Mouse (Mus musculus): ENCODE data around the gene Gpr1.
"Not testable (repeated sequence)": the region's sequence is repeated elsewhere in the genome, so short reads cannot be mapped to it uniquely, and the experiment has no call there.

Gpr1 gene

GRCm38 (mm10) chr1:63181019-63181418 lies 33.3 kb downstream of the Gpr1 start:
- peak; percentile 70 to 85 for DNase-seq (ENCODE audit: low read depth in 1 of 2, low spot score in 2 of 2)

- not testable (repeated sequence) for DNase-seq (ENCODE audit: low read depth in 1 of 2, low spot score in 2 of 2)
Observed at GRCm38 (mm10) chr1:63180575-63180974, 33.8 kb downstream of the Gpr1 start.

- DNase-seq (ENCODE audit: low read depth in 1 of 2, low spot score in 2 of 2) = no peak
Observed at GRCm38 (mm10) chr1:63180122-63180521, 34.2 kb downstream of the Gpr1 start.

GRCm38 (mm10) chr1:63178308-63178707 lies 36.0 kb downstream of the Gpr1 start:
- DNase-seq (ENCODE audit: low read depth in 1 of 2, low spot score in 2 of 2) = no peak

- peak; percentile 89 to 92 for DNase-seq (ENCODE audit: low read depth in 1 of 2, low spot score in 2 of 2)
Observed at GRCm38 (mm10) chr1:63176604-63177421, 37.5 kb downstream of the Gpr1 start, which contains the start of the genes Eef1b2 and Ndufs1. Eef1b2 (plus strand) TSS chr1:63176825. Ndufs1 (minus strand) TSS chr1:63176833.

- no peak for DNase-seq (ENCODE audit: low read depth in 1 of 2, low spot score in 2 of 2)
Observed at GRCm38 (mm10) chr1:63176259-63176603, 38.1 kb downstream of the Gpr1 start.

GRCm38 (mm10) chr1:63175853-63176252 lies 38.5 kb downstream of the Gpr1 start:
- no peak for DNase-seq (ENCODE audit: low read depth in 1 of 2, low spot score in 2 of 2)

- no peak for DNase-seq (ENCODE audit: low read depth in 1 of 2, low spot score in 2 of 2)
Observed at GRCm38 (mm10) chr1:63168638-63169037, 45.7 kb downstream of the Gpr1 start.

- no peak for DNase-seq (ENCODE audit: low read depth in 1 of 2, low spot score in 2 of 2)
Observed at GRCm38 (mm10) chr1:63140231-63140630, 74.1 kb downstream of the Gpr1 start.

GRCm38 (mm10) chr1:63138586-63138985 lies 75.8 kb downstream of the Gpr1 start:
- not testable (repeated sequence) for DNase-seq (ENCODE audit: low read depth in 1 of 2, low spot score in 2 of 2)

GRCm38 (mm10) chr1:63137971-63138370 lies 76.4 kb downstream of the Gpr1 start:
- no peak for DNase-seq (ENCODE audit: low read depth in 1 of 2, low spot score in 2 of 2)

- no peak for DNase-seq (ENCODE audit: low read depth in 1 of 2, low spot score in 2 of 2)
Observed at GRCm38 (mm10) chr1:63134530-63134929, 79.8 kb downstream of the Gpr1 start.

Measured in monocyte, adult 2 months (primary cell).